Mouse (Mus musculus) ovary, postnatal 36 days (tissue): ENCODE data around the gene Gm49384.
"Not testable (repeated sequence)": the region's sequence is repeated elsewhere in the genome, so short reads cannot be mapped to it uniquely, and the experiment has no call there.

Source experiments
- DNase-seq: peaks from one replicate; pipeline ENCODE4 v3.0.0; 2022; ENCODE audit warnings: low spot score, mixed read lengths

The Gm49384 gene

DNA sequence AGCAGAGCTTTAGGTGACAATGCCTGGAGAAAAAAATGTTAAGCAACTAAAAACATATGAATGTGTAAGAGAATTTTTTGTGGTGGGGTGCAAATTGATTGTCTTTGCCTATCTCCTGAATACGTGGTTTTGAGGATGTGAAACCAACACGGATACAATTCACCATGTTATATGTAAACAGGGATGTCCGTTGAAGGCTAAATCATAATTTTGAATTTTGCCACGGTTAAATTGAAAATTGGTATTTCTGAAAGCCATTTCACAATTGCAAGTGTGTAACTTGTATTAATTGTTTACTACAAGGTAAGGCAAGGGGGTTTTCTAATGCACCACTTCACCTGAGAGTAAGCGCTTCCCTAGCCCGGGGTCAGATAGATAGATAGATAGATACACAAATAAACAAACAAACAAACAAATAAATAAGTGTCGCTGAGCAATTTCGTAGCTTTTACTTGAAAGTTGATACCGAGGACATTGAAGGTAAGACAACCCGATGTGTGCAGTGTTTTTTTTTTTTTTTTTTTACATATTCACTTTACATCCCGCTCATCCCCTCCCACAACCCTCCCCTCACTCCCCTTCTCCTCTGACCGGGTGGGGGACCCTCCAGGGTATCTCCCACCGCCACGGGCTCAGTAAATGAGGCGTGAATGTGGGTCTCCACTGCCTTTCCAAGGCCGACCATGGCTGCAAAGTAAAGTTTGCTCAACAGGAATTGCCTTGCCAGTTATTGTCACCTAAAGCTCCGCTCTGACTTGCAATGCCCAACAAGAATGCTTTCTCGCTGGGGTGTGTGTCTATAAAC, 36.2 kb downstream of the Gm49384 start:
- no peak for DNase-seq

DNA sequence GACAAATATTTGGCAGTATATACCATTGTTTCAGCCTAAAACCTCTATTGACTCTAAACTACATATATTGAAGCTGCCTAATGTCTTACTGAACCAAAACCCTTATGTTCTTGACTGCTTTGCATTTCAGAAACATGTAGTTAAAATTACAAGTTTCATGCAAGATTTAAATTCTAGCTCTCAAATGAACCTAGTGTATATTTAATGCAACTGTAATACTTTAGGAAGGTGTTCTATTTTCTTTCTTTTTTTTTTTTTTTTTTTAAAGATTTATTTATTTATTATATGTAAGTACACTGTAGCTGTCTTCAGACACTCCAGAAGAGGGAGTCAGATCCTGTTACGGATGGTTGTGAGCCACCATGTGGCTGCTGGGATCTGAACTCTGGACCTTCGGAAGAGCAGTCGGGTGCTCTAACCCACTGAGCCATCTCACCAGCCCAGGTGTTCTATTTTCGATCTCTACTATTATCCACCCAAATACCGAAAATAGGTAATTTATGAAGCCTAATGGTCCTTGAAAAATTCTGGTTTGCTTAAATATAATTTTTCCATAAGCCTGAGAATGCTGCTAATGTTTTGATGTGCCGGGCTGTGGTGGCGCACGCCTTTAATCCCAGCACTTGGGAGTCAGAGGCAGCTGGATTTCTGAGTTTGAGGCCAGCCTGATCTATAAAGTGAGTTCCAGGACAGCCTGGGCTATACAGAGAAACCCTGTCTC, 37.0 kb downstream of the Gm49384 start:
- not testable (repeated sequence) for DNase-seq

DNA sequence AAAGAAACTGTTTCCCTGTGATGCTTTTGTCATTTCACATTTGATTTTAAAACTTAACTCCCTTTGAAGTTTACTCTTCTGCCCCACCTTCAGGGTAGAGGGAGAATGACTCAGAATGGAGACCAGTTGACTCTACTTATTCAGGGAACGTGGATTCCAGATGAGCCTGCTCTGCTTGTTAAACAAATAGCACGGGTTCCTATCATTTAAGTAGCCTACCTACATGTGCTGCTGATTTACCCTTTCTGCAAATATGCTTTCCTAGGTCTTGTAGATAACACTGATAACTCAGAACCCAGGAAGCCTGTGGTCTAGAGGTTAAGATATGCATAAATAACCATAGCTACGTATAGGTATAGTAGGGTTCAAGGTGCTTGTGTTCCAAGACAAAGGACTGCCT, 39.2 kb downstream of the Gm49384 start:
- DNase-seq = no peak

DNA sequence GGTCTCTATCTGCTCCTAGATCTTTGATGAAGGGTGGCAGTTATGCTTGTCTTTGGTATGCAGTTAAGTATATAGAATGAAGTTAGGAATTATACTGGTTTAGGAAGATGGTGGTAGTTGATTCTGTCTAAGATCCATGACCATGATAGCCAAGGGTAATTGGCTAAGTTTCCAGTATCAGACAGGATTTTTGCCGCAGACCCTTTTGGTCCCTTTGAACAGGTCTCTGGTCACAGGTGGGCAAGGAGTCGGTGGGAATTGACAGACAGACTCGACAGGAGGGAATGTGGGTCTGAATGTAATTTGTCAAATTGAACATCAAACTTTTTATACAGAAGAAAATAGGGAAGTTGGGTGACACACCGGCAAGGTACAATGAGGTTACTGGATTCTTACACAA, 40.5 kb downstream of the Gm49384 start:
- not testable (repeated sequence) for DNase-seq

DNA sequence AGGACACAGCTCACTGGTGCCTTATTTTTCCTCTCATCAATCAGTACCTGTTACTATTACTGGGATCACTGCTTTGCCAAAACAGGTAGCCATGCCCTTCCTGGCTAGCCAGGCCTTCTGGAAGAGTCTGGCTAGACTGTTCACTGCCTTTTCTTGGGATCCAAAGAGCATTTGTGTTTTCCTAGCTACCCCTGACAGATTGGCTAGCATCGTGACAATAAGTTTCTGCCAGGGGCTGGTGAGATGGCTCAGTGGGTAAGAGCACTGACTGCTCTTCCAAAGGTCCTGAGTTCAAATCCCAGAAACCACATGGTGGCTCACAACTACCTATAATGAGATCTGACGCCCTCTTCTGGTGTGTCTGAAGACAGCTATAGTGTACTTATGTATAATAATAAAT, 43.4 kb downstream of the Gm49384 start:
- not testable (repeated sequence) for DNase-seq

DNA sequence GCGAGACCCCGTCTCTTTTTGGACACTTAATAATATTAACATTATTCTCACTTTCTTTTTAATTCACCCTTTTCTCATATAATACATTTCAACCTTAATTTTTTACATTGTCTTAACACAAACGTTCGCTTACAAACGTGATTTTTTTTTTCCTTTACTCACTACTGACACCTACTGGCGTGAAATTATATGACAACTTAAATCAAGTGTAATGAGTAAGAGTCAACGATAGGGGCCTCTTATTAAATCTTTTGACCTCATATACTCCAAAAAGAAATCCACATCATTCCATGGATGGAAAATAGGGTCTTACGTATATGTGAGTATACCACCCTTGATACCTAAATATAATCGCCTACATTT, 44.5 kb downstream of the Gm49384 start:
- DNase-seq = no peak

DNA sequence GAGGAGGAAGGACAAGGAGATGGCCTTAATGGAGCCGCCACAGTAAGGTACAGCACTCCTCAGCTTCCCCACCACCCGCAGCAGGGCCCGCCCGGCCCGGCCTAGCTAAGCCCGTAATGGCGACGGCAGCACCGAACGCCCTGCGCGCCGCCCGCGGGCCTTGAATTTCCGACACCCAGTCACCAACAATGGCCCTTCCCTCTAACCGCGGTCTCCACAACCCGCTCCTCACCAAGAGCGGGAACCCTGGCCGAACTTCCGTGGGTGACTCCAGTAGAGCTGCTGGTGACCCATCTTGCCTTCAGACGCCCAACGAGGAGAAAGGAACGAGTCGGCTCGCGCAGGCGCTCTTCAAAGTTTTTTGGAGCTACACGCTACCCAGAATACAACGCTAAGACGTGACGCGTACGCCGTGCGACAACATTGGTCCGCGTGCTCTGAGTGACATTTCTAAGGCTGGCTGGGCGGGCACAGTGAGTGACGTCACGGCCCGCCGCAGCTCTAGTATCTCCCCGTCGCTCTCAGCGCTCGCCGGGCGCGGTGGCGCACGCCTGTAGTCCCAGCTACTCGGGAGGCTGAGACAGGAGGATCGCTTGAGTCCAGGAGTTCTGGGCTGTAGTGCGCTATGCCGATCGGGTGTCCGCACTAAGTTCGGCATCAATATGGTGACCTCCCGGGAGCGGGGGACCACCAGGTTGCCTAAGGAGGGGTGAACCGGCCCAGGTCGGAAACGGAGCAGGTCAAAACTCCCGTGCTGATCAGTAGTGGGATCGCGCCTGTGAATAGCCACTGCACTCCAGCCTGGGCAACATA, 45.1 kb downstream of the Gm49384 start, which contains the start of gene Rps29:
TSS of gene Rps29 (minus strand) at position 422 of the 813 bp plus-strand sequence.
- DNase-seq = peak; percentile 96

DNA sequence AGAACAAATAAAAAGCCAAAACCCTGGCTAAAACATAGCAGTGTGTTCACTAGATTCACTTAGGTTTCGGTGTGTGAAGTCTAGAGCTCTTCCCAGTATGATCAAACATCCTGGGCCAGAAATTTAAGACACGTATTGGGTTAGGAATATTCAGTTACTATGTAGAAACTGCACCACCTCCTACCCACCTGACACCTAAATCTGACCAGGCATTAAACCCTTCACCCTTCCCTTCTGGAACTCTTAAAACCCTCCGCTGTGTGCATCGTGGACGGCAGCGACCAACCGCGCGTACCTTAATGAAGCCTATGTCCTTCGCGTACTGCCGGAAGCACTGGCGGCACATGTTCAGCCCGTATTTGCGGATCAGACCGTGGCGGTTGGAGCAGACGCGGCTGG, 45.7 kb downstream of the Gm49384 start:
- DNase-seq = no peak

DNA sequence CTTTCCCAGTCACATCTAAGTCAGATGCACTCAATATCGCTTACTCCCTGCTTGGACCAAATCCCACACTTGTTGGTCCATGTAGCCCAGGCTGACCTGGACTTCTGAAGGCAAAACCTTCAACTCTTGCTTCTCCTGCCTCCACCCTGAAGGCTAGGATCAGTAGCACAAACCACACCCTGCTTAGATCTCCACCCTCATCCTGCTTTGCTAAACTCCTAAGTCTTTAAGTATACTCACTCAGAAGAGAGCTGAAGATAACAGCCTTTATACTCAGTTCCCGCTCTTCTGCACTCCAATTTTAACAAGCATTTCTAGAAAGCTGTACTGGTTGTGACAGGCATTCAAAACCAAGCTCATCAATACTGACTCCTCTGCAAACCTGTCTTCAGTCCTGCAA, 47.0 kb downstream of the Gm49384 start:
- DNase-seq = no peak

DNA sequence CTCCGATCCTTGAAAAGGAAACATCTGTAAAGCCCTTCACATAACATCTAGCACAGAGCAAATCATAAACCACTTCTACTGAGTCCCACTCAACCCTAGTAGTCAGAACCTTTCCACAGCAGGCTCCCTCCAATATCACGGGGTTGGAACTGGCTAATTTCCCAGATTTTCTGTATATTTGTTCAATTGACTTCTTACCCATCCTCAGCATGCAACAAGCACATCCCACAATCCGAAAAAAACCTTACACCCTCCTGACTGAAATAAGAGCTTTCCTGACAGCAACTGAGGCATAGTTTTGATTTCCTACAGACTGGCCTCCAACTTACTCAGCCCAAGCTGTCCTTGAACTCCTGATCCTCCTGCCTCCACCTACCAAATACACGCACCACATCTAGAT, 47.6 kb downstream of the Gm49384 start:
- no peak for DNase-seq

DNA sequence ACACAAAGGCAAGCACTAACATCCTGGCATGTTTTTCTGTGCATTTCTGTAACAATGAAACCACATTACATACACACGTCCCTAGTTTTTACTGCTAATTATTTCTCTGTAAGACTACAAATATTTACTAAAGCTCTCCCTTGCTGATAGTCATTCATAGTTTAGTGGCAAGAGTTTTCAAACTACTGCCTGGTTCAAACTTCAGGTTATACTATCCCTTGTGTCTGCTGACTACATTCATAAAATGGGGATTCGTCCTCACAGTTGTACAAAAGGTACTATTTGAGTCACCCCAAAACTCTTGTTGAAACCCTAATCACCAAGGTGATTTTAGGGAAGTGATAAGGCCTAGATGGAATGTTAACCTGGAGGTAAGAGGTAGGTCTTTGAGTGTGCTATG, 48.1 kb downstream of the Gm49384 start:
- DNase-seq = no peak

DNA sequence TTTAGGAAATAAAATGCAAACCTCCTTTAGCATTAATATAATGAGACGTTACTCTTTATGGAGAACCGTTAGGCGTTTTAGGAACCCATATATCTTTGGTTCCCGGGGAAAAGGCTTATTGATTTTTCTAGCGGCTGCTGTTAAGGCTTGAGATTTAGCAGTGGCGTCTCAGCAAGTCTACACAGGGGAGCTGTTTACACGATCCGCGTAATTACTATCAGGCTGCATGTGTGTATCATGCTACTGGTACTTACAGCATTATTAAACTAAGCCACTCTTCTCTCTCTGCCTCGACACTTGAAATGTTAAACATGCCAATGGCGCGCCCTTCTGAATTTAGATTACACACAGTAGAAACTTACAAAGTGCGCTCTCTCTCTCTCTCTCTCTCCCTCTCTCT, 54.0 kb downstream of the Gm49384 start:
- DNase-seq = no peak

DNA sequence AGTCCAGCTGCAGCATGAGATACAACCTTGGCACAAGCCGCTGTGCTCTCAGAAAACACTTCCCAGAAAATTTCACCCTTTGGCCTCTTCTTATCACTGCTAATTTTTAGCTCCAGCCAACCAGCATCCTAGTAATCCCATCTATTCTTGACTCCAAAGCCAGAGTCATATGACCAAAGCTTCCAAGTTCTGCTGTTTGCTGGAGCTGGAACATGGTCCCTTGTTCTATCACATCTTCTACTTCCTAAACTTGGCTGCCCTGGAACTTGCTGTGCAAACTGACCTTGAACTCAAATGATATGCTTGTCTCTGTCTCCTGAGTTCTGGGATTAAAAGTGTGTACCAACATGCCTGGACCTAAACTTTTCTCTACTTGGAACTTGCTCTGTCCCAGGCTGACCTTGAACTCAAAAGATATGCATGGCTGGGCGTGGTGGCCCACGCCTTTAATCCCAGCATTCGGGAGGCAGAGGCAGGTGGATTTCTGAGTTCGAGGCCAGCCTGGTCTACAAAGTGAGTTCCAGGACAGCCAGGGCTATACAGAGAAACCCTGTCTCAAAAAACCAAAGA, 56.8 kb downstream of the Gm49384 start:
- DNase-seq = no peak

DNA sequence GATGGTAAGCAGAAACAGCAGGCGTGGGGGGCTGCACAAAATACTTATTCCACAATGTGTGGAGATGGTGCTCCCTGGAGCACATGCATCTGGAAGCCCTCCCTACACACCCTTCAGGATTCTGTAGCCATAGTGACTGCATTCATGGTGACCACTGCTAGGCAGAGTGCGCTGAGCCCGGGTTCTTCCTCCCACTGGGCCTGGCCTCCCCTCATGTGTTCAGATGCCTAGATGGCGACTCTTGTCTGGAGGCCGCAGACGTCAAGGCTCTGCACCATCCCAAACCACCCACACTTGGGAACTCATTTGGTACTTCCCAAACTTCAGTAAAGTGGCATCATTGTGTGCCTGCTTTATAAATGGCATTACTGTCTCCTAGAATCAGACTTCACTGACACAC, 60.6 kb downstream of the Gm49384 start:
- no peak for DNase-seq

DNA sequence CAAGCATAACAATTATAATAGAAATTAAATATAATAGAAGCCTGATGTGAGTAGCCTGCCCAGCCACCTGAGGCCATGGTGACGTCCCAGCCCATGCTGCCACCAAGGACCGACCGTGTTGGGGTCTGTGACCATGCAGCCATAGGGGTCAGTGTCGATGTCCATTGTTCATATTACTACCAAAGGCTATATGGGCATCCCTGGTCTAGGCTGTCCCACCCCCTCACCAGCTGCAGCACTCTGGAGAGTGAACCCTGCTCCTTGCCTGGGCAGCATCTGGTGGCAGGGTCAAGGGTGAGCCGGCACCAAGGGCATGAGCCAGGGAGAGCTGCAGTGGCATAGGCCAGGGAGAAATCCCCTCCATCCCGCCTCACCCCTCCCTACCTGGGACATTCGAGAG, 64.2 kb downstream of the Gm49384 start:
- no peak for DNase-seq
